Mouse (Mus musculus): ENCODE results near the gene Trnau1ap. TPM values are rescaled to one million over a fixed set of nuclear protein-coding genes. Genes with fewer than 3 reads are reported as not detected.

The Trnau1ap gene
- total RNA-seq, 2 experiments from 2014 or later: 24.6 TPM

- DNase-seq (ENCODE audit: extremely low spot score in 1 of 2, low spot score in 2 of 2): no peak
- intact Hi-C loops (cut with DNase I): loop anchor here (5.0 kb wide), 2 partner anchors 49 to 74 kb away; partner anchors contain the start of gene Taf12
Observed at GRCm38 (mm10) chr4:132346261-132346660, 16.9 kb upstream of the Trnau1ap start.

DNA sequence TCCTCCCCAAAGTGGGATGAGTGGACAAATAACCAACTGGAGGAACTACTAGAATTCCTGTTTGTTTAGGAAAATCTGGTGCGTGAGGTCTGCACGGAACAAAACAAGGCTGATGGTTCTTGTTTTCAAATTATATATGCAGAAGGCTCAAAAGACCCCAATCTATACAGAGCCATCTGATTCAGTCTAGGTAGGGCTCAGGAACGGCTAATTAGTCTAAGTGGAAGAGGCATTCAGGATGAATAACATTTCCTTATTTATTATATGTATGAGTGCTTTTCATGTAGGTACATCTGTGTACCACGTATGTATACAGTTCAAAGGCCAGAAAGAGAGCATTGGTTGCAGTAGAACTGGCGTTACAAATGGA is 16.5 kb upstream of the Trnau1ap start:
- no peak for DNase-seq (ENCODE audit: extremely low spot score in 1 of 2, low spot score in 2 of 2)
- intact Hi-C loops (cut with DNase I): loop anchor here (5.0 kb wide), 2 partner anchors 49 to 74 kb away; partner anchors contain the start of gene Taf12

GRCm38 (mm10) chr4:132345135-132345842 is 16.0 kb upstream of the Trnau1ap start:
- intact Hi-C loops (cut with DNase I): loop anchor here (5.0 kb wide), 2 partner anchors 48 to 73 kb away; partner anchors contain the start of gene Taf12
- peak; percentile 91 to 94 for DNase-seq (ENCODE audit: extremely low spot score in 1 of 2, low spot score in 2 of 2)

GRCm38 (mm10) chr4:132344403-132345134 is 15.2 kb upstream of the Trnau1ap start:
- intact Hi-C loops (cut with DNase I): loop anchor here (5.0 kb wide), 2 partner anchors 47 to 72 kb away; partner anchors contain the start of gene Taf12
- no peak for DNase-seq (ENCODE audit: extremely low spot score in 1 of 2, low spot score in 2 of 2)

GRCm38 (mm10) chr4:132341451-132341850 is 12.1 kb upstream of the Trnau1ap start:
- intact Hi-C loops (cut with DNase I): no loop called here
- no peak for DNase-seq (ENCODE audit: extremely low spot score in 1 of 2, low spot score in 2 of 2)

DNA sequence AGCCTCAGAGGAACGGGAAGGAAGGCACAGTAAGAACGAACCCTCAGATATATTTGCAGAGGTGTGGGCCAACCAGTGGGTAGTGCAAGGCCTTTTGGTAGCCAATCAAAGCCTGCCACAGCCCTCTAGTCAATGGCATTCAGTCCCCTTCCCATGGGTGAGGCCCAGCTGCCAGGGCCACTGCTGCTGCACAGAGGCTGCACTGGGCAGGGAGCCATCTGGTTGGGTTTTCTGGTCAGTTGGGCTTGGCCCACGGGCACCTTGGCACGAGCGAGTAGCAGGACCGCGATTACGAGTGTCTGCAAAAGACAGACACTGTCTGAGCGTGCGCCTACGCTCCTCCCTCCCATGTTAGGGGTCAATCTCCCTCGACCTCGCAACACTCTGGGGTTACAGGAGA is 9.6 kb upstream of the Trnau1ap start:
- intact Hi-C loops (cut with DNase I): no loop called here
- peak; percentile 28 to 69 for DNase-seq (ENCODE audit: extremely low spot score in 1 of 2, low spot score in 2 of 2)

GRCm38 (mm10) chr4:132332880-132333279 is 3.5 kb upstream of the Trnau1ap start:
- DNase-seq (ENCODE audit: extremely low spot score in 1 of 2, low spot score in 2 of 2): no peak

DNA sequence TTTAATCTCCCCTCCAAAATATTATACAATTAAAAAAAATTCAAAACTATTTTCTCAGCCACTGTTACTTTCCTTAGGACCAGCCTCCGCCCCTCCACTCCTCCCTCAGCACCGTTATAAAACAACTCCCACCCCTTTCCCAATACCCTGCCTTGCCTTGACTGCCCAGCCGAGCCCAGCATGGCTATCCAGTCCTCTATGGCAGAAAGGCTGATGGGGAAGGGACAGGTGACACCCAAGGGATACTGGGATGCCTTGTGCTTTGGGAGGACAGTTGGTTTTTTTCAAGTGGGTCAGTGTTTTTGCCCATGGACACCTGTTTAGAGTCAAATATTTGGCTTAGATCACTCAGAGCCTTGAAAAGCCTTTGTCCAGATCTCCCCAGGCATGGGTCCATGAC is 2.6 kb upstream of the Trnau1ap start:
- intact Hi-C loops (cut with DNase I): no loop called here
- DNase-seq (ENCODE audit: extremely low spot score in 1 of 2, low spot score in 2 of 2): no peak

More at GRCm38 (mm10) chr4:132332880-132333279, 3.5 kb upstream of the Trnau1ap start:
- intact Hi-C loops (cut with DNase I): no loop called here

DNA sequence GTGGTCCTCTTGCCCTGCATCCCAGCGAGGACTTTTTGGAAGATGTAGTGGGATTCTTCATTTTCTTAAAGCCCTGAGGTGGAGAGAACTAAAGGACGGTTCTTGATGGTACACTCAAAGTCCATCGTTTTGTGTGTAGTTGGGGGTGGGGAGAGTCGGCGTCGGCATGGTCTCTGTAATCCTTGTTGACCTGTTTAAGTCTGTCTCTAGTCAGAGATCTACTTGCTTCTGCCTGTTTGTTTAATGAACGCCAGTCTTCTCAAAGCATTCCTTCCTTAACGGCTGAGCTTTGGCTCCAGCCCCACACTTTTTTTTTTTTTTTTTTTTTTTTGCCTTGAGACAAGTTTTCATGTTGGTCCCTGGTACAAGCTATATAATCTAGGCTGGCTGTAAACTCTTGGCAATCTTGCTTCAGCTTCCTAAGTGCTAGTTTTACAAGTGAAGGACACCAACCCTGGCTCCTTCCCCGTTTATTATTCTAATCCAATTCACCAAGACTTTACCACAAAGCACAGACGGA is 557 bp upstream of the Trnau1ap start:
- no peak for DNase-seq (ENCODE audit: extremely low spot score in 1 of 2, low spot score in 2 of 2)
- intact Hi-C loops (cut with DNase I): no loop called here

DNA sequence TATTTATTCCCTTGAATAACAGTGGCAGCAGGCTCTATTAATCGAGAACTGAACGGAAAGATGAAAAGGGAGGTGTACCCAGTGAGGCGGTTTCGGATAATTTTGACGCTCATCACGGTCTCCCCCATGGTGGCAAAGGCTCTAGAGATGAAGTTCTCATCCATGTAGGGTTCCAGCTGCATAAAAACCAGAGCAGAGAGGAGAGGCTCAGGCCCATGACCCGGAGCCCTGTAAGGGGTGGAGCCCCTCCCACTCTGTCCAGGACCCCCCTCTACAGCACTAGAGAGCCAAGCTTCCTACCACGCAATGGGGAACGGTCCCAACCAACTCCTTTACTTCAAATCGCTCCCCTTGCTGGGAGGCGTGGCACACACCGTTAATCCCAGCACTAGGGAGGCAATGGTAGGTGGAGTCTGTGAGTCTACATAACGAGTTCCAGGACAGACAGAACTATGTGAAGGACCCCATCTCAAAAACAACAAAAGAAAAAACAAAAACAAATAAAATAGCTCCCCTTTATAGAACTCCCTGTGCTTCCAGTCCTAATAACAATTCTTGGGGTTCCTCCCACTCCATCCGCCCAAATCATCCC is 851 bp downstream of the Trnau1ap start:
- intact Hi-C loops (cut with DNase I): no loop called here
- no peak for DNase-seq (ENCODE audit: extremely low spot score in 1 of 2, low spot score in 2 of 2)

DNA sequence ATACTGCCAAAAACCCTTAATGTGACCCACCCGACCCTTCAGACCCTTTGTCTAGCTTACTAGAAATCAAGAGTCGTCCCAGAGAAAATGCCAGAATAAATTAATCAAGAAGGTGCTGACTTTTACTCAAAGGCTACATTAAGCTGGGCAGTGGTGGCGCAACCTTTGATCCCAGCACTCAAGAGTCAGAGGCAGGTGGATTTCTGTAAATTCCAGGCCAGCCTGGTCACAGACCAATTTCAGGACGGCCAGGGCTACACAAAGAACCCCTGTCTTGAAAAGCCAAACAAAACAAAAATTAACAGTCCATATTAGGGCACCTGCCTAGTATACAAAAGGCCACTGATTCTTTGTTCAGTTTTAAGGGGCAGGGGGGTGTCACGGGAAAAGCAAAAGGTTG is 2.9 kb downstream of the Trnau1ap start:
- no peak for DNase-seq (ENCODE audit: extremely low spot score in 1 of 2, low spot score in 2 of 2)
- intact Hi-C loops (cut with DNase I): no loop called here

DNA sequence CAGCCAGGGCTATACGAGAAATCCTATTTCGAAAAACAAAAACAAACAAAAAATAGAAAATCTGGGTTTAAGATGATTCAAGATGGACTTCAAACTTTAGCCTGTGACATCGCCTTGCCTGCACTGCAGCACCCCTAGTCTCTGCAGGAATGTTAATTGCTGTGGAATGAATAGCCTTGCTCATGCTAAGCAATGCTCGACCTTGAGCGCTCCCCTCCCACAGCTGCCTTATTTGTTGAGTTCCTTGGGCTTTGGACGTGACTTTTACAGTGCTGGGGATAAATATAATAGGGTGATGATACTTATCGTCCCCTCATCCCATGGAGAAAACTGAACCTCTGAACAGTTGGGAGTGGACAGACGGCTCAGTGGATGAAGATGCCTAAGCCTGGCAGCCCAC is 13.6 kb downstream of the Trnau1ap start:
- intact Hi-C loops (cut with DNase I): no loop called here
- no peak for DNase-seq (ENCODE audit: extremely low spot score in 1 of 2, low spot score in 2 of 2)

GRCm38 (mm10) chr4:132312627-132313026 is 16.7 kb downstream of the Trnau1ap start:
- no peak for DNase-seq (ENCODE audit: extremely low spot score in 1 of 2, low spot score in 2 of 2)
- intact Hi-C loops (cut with DNase I): no loop called here

DNA sequence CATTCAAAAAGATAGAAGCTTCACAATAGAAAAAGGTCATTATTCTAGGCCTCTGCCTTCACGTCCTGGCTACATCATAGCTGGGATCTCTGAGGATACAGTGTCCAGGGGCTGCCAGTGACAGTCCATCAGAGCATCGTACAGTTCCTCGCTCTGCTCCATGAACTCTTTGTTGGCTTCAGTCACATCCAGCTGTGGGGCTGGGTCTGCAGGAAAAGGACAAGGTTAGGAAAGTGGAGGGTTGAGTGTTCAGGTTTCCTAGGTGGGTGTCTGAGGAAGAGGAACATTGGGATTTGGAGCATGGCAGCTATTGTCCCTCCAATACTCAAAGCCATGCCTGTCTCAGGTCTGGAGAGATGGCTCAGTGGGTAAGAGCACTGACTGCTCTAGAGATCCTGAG is 17.5 kb downstream of the Trnau1ap start:
- intact Hi-C loops (cut with DNase I): no loop called here
- no peak for DNase-seq (ENCODE audit: extremely low spot score in 1 of 2, low spot score in 2 of 2)

GRCm38 (mm10) chr4:132311209-132311608 is 18.1 kb downstream of the Trnau1ap start:
- no peak for DNase-seq (ENCODE audit: extremely low spot score in 1 of 2, low spot score in 2 of 2)
- intact Hi-C loops (cut with DNase I): no loop called here

- peak; percentile 32 to 56 for DNase-seq (ENCODE audit: extremely low spot score in 1 of 2, low spot score in 2 of 2)
- intact Hi-C loops (cut with DNase I): loop anchor here (5.0 kb wide), 1 partner anchor 38 kb away; the partner anchor contains the start of gene Taf12
Observed at GRCm38 (mm10) chr4:132309849-132310472, 19.4 kb downstream of the Trnau1ap start.

DNA sequence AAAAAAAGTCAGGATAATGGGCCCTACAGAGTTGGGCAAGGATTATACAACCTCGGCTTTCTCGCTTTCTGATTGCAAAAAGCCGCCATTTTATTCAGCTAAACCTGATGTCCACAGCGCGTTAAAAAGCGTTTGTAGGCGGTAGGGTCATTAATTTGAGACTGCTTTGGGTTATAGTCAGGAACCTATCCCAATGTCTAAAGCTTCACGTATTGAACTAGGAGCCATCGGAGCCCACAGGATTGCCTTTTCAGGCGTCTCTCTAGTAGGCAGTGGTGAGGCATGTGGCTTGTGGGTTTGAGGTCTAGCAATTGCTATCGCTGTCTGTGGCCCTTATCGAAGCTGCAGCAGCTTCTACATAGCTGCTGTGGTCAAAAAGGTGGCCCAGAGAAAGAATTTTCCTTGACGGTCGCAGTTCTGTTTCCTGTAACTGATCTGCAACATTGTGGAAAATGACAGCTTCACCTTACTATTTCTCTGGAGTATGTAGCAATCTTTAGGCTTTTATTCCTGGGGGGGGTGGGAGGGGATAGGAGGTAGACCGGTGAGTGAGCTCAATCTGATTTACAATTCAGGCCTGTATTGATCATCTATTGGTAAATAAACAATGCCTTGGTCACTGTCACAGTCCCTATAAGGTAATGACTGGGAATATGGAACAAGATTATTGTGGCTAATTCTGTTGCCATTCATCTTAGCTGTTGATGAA is 20.0 kb downstream of the Trnau1ap start:
- intact Hi-C loops (cut with DNase I): loop anchor here (5.0 kb wide), 1 partner anchor 37 kb away; the partner anchor contains the start of gene Taf12
- DNase-seq (ENCODE audit: extremely low spot score in 1 of 2, low spot score in 2 of 2): no peak

- DNase-seq (ENCODE audit: extremely low spot score in 1 of 2, low spot score in 2 of 2): peak; percentile 92
- intact Hi-C loops (cut with DNase I): loop anchor here (5.0 kb wide), 1 partner anchor 36 kb away; the partner anchor contains the start of gene Taf12
Observed at GRCm38 (mm10) chr4:132308437-132309139, 20.8 kb downstream of the Trnau1ap start.
